Mouse (Mus musculus) heart, embryonic 13.5 days (tissue): ENCODE results near the gene Gm21981. TPM values are rescaled to one million over a fixed set of nuclear protein-coding genes. Genes with fewer than 3 reads are reported as not detected.
"Not testable (repeated sequence)": the region's sequence is repeated elsewhere in the genome, so short reads cannot be mapped to it uniquely, and the experiment has no call there.

ENCODE experiments used
- ATAC-seq: fragments of 200-750 bp; cut with Nextera tagmentation; 2 replicates; pipeline ENCODE4 v1.8.0; 2017; ENCODE audit warnings: moderate TSS enrichment; ENCODE audit not compliant: insufficient number of reproducible peaks, low FRiP score, low TSS enrichment; ENCODE audit errors: extremely low read depth
- H3K27ac ChIP-seq: fragments of 300-500 bp; sonication (generic); replicated peaks from 2 replicates; pipeline ENCODE4 v1.5.1; 2015; ENCODE audit warnings: moderate library complexity, mild to moderate bottlenecking, inconsistent platforms
- H3K27me3 ChIP-seq: fragments of 300-500 bp; sonication (generic); replicated peaks from 2 replicates; pipeline ENCODE4 v1.6.1; 2015; ENCODE audit warnings: mild to moderate bottlenecking, inconsistent platforms
- H3K36me3 ChIP-seq: fragments of 300-500 bp; sonication (generic); 2 replicates; pipeline ENCODE4 v1.6.1; 2015; ENCODE audit warnings: mild to moderate bottlenecking, inconsistent platforms
- H3K4me1 ChIP-seq: fragments of 300-500 bp; sonication (generic); 2 replicates; pipeline ENCODE4 v1.6.1; 2015; ENCODE audit warnings: inconsistent platforms
- H3K4me2 ChIP-seq: fragments of 300-500 bp; sonication (generic); 2 replicates; pipeline ENCODE4 v1.6.1; 2015; ENCODE audit warnings: inconsistent platforms, mild to moderate bottlenecking, moderate library complexity
- H3K4me3 ChIP-seq: fragments of 300-500 bp; sonication (generic); 2 replicates; pipeline ENCODE4 v1.5.1; 2015; ENCODE audit warnings: moderate library complexity, mild to moderate bottlenecking, inconsistent platforms
- H3K9ac ChIP-seq: fragments of 300-500 bp; sonication (generic); 2 replicates; pipeline ENCODE4 v1.6.1; 2015; ENCODE audit warnings: inconsistent platforms, mild to moderate bottlenecking, moderate library complexity
- H3K9me3 ChIP-seq: fragments of 300-500 bp; sonication (generic); 2 replicates; pipeline ENCODE4 v1.6.1; 2016; ENCODE audit warnings: inconsistent platforms
- WGBS: fragments of 180-500 bp; shearing (Covaris S2); methylation state at CpG from one replicate; pipeline ENCODE4 v1.1.7; 2015; ENCODE audit warnings: mixed read lengths; 5-methylcytosine and 5-hydroxymethylcytosine counted together
- polyA plus RNA-seq: library from polyadenylated mRNA; unstranded; fragments of >200 nt; fragmentation: Nextera tagmentation; extraction: Ambion mirVana; gene quantifications from 2 replicates; pipeline ENCODE4 v1.2.1, GENCODE M21; 2015

Gene Gm21981
- polyA plus RNA-seq, 1 experiment from 2014 or later, result 0.15 TPM

DNA sequence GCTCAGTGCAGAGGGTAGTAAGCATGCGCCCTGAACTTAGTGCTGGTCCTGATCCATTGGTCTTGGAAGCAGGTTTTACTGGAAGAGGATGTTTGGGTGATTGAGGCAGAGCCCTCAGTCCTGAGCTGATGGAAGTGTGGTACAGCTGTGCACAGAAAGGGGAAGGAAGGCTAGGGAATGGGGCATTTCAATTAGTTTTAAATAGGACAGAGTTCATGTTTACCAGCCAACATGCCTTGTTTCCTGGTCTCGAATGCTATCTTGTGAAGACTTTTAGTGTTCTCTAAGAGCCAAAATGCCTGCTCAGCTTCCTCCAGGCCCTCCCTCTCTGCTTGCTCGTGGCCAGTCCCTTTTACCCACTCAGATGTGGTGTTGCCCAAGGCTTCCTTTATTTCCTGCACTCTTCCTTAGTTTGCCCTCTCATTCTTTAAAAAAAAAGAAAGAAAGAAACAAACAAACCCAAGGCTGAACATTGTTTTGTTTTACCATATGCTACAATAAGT, 35.5 kb downstream of the Gm21981 start:
- Histone ChIP-seq H3K9ac (no peak overlapping the region), H3K27me3 (no peaks in the 10 kb centered on the region), H3K36me3 (peaks cover 4% of the 10 kb centered on the region; the same call in 1 of the 2 replicates), H3K9me3 (no peaks in the 10 kb centered on the region), H3K27ac (no peak overlapping the region), H3K4me1 (peaks cover 6% of the 10 kb centered on the region), H3K4me2 (no peak overlapping the region), H3K4me3 (no peak overlapping the region)
- 80% methylated on average over 3 of the region's 3 CpGs for WGBS
- ATAC-seq, result no peak

- Histone ChIP-seq H3K4me2 (no peak overlapping the region), H3K4me1 (no peaks in the 10 kb centered on the region), H3K9ac (no peak overlapping the region), H3K4me3 (no peak overlapping the region), H3K27me3 (no peaks in the 10 kb centered on the region), H3K36me3 (peaks cover 12% of the 10 kb centered on the region), H3K27ac (no peak overlapping the region), H3K9me3 (no peaks in the 10 kb centered on the region)
- WGBS, result 84% methylated on average over 4 of the region's 4 CpGs
- ATAC-seq, result no peak
Observed at GRCm38 (mm10) chr17:47657901-47658300, 36.4 kb downstream of the Gm21981 start.

DNA sequence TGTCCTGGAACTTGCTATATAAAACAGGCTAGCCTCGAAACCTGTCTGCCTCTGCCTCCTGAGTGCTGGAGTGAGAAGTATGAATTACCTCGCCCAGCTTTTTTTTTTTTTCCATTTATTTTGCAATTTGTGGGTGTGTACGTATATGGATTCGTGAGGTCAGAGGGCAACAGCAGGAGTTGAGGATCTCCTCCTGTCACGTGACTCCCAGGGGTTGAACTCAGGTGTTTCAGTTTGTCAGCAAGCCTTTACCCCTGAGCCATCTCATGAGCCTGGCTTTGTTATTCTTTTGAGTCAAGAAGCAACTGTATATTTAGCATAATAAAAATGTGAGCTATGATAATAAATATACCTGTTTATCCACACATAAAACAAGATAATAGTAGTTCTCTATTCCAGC, 38.6 kb downstream of the Gm21981 start:
- ATAC-seq, result no peak
- Histone ChIP-seq H3K4me1 (no peaks in the 10 kb centered on the region), H3K27ac (no peak overlapping the region), H3K4me3 (no peak overlapping the region), H3K9me3 (no peaks in the 10 kb centered on the region), H3K4me2 (no peak overlapping the region), H3K27me3 (no peaks in the 10 kb centered on the region), H3K9ac (no peak overlapping the region), H3K36me3 (peaks cover 15% of the 10 kb centered on the region)
- 89% methylated on average over 5 of the region's 5 CpGs for WGBS

DNA sequence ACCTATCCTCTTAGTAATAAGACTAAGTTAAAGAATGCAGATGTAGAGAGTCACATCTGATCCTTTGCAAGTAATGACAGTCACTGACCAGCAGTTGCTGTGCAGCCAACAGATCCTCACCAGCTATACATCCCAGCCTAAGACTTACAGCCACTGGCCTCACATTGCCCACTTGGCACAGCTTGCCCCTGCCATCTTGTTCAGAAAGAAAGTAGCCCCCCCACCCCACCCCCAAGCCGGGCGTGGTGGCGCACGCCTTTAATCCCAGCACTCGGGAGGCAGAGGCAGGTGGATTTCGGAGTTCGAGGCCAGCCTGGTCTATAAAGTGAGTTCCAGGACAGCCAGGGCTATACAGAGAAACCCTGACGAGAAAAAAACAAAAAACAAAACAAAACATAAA, 39.9 kb downstream of the Gm21981 start:
- peaks cover 16% of the 10 kb centered on the region for H3K36me3 ChIP-seq
- H3K9ac ChIP-seq, H3K9me3 ChIP-seq, H3K4me3 ChIP-seq, ATAC-seq, H3K27me3 ChIP-seq, H3K4me1 ChIP-seq, H3K4me2 ChIP-seq, H3K27ac ChIP-seq: not testable (repeated sequence)
- 88% methylated on average over 8 of the region's 8 CpGs for WGBS

DNA sequence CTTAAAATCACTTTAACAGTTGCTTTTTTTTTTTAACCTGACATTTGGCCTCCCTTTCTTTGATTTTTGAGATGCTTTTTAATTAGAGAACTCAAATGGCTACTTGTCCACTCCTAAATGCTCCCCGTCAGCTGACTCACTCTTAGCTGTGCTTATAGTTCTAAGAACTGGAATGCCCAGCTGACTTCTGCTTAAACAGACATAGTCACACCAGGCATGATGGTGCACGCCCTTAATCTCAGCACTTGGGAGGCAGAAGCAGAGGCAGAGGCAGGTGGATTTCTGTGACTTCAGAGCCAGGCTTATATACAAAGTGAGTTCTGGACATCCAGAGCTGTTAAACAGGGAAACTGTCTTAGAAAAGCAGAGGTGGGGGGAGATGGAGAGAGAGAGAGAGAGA, 42.3 kb downstream of the Gm21981 start:
- Histone ChIP-seq H3K9ac (no peak overlapping the region), H3K27me3 (no peaks in the 10 kb centered on the region), H3K9me3 (no peaks in the 10 kb centered on the region), H3K36me3 (peaks cover 16% of the 10 kb centered on the region), H3K4me1 (peaks cover 3% of the 10 kb centered on the region; the same call in 1 of the 2 replicates), H3K4me2 (no peak overlapping the region), H3K27ac (no peak overlapping the region), H3K4me3 (no peak overlapping the region)
- ATAC-seq, result no peak
- WGBS, result 78% methylated on average over 2 of the region's 2 CpGs

DNA sequence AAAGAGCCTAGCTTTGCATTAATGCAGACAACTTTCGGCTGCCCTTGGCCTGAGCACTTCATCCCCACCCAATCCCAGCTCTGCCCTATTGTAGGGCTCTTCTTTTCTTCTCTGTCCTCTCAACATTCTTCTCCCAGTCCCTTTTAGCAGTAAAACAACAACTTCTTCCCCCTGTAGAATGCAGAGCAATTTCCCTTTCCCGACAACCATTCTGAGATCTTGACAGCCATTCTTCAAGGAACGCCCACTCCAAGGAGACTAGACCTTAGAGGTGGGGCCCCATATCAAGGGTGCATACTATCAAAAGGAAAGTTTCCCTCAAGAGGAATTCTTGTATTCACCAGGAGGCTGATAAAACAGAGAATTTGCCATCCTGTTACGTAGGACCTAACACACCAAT, 45.3 kb downstream of the Gm21981 start:
- no peaks in the 10 kb centered on the region for H3K9me3 ChIP-seq
- no peak overlapping the region for H3K9ac ChIP-seq
- peaks cover 16% of the 10 kb centered on the region for H3K36me3 ChIP-seq
- H3K4me1 ChIP-seq, result peaks cover 3% of the 10 kb centered on the region; the same call in 1 of the 2 replicates
- 60% methylated on average over 4 of the region's 4 CpGs for WGBS
- no peaks in the 10 kb centered on the region for H3K27me3 ChIP-seq
- H3K4me3 ChIP-seq, result no peak overlapping the region
- no peak overlapping the region for H3K4me2 ChIP-seq
- H3K27ac ChIP-seq, result no peak overlapping the region
- no peak for ATAC-seq

- H3K36me3 ChIP-seq, result peaks cover 5% of the 10 kb centered on the region; the same call in 1 of the 2 replicates
- 71% methylated on average over 1 of the region's 1 CpGs for WGBS
- peaks cover 3% of the 10 kb centered on the region; the same call in 1 of the 2 replicates for H3K4me1 ChIP-seq
- no peak overlapping the region for H3K27ac ChIP-seq
- H3K9ac ChIP-seq, result no peak overlapping the region
- no peaks in the 10 kb centered on the region for H3K27me3 ChIP-seq
- no peak for ATAC-seq
- no peaks in the 10 kb centered on the region for H3K9me3 ChIP-seq
- H3K4me3 ChIP-seq, result no peak overlapping the region
- no peak overlapping the region for H3K4me2 ChIP-seq
Observed at GRCm38 (mm10) chr17:47646683-47647082, 47.6 kb downstream of the Gm21981 start.

- Histone ChIP-seq H3K9me3 (no peaks in the 10 kb centered on the region), H3K27ac (no peak overlapping the region), H3K4me3 (no peak overlapping the region), H3K4me1 (peaks cover 3% of the 10 kb centered on the region; the same call in 1 of the 2 replicates), H3K27me3 (no peaks in the 10 kb centered on the region), H3K36me3 (no peaks in the 10 kb centered on the region), H3K9ac (no peak overlapping the region), H3K4me2 (no peak overlapping the region)
- 79% methylated on average over 2 of the region's 2 CpGs for WGBS
- no peak for ATAC-seq
Observed at GRCm38 (mm10) chr17:47642992-47643391, 51.3 kb downstream of the Gm21981 start.

Other genes with a start within 250 kb of the Gm21981 start
- 18.4 and 19.4 TPM in 2 replicates for gene Taf8, start 192.2 kb downstream of the Gm21981 start, polyA plus RNA-seq
- 451 and 478 TPM in 2 replicates for gene Ccnd3, start 189.4 kb downstream of the Gm21981 start, polyA plus RNA-seq
- 24.1 and 24.8 TPM in 2 replicates for gene Bysl, start 83.0 kb downstream of the Gm21981 start, polyA plus RNA-seq
- 25.1 and 27.5 TPM in 2 replicates for gene Med20, start 82.9 kb downstream of the Gm21981 start, polyA plus RNA-seq
- gene Gm20517, start 82.9 kb downstream of the Gm21981 start, polyA plus RNA-seq, result 1.2 and 2.1 TPM in 2 replicates
- 2.6 and 3.3 TPM in 2 replicates for gene Usp49, start 63.8 kb downstream of the Gm21981 start, polyA plus RNA-seq
- 308 and 313 TPM in 2 replicates for gene Tomm6, start 6.1 kb downstream of the Gm21981 start, polyA plus RNA-seq
- 3.2 and 4.1 TPM in 2 replicates for gene Frs3, start 5.4 kb downstream of the Gm21981 start, polyA plus RNA-seq
- 0.43 and 0.78 TPM in 2 replicates for gene Prickle4, start 281 bp upstream of the Gm21981 start, polyA plus RNA-seq
- gene Pgc, start 32.4 kb upstream of the Gm21981 start, polyA plus RNA-seq, result 0.17 and 0.24 TPM in 2 replicates
- gene Tfeb, start 42.6 kb upstream of the Gm21981 start, polyA plus RNA-seq, result 21.1 and 22.4 TPM in 2 replicates
- gene Mdfi, start 140.2 kb upstream of the Gm21981 start, polyA plus RNA-seq, result 11.9 and 12.5 TPM in 2 replicates
- gene Foxp4, start 230.2 kb upstream of the Gm21981 start, polyA plus RNA-seq, result 9.0 and 9.2 TPM in 2 replicates